Mouse (Mus musculus) C2C12 (cell line): ENCODE data around the gene Stk16.
A peak's percentile ranks its signal among the peaks of the same experiment; 100 is the strongest.

ENCODE experiments used
- CEBPB ChIP-seq: IDR thresholded peaks from one replicate; pipeline ENCODE4 v1.6.1; 2011; ENCODE audit warnings: low read depth, mild to moderate bottlenecking, control low read depth, moderate library complexity
- CTCF ChIP-seq: IDR thresholded peaks from one replicate; pipeline ENCODE4 v1.5.1; 2011; ENCODE audit not compliant: control insufficient read depth, insufficient read depth, insufficient read length
- MAX ChIP-seq: IDR thresholded peaks from one replicate; pipeline ENCODE4 v1.6.1; 2011; ENCODE audit warnings: mild to moderate bottlenecking, control low read depth
- MYOD1 ChIP-seq: IDR thresholded peaks from one replicate; pipeline ENCODE4 v1.6.1; 2011; ENCODE audit warnings: low read depth; ENCODE audit not compliant: control insufficient read depth, insufficient read length
- MYOG ChIP-seq: IDR thresholded peaks from one replicate; pipeline ENCODE4 v1.6.1; 2011; ENCODE audit not compliant: control insufficient read depth, insufficient read length; ENCODE audit errors: extremely low read depth
- USF1 ChIP-seq: IDR thresholded peaks from one replicate; pipeline ENCODE4 v1.6.1; 2011; ENCODE audit warnings: low read depth, mild to moderate bottlenecking, control low read depth, moderate library complexity

GRCm38 (mm10) chr1:75248041-75248772, 37.6 kb downstream of the Stk16 start:
- TF ChIP-seq CTCF (no peak), MAX (peak; percentile 37), MYOG (no peak), MYOD1 (peak; percentile 44), USF1 (no peak), CEBPB (no peak)
